Mouse (Mus musculus) E14TG2a.4 (cell line): ENCODE results near the gene Spats2l.

ENCODE experiments used
- CTCF ChIP-seq: conservative IDR thresholded peaks from 2 replicates; pipeline ENCODE4 v1.5.1; 2014; ENCODE audit warnings: low read length
- POU5F1 ChIP-seq: IDR thresholded peaks from 2 replicates; pipeline ENCODE4 v1.6.1; 2014; ENCODE audit warnings: low read length, borderline replicate concordance

DNA sequence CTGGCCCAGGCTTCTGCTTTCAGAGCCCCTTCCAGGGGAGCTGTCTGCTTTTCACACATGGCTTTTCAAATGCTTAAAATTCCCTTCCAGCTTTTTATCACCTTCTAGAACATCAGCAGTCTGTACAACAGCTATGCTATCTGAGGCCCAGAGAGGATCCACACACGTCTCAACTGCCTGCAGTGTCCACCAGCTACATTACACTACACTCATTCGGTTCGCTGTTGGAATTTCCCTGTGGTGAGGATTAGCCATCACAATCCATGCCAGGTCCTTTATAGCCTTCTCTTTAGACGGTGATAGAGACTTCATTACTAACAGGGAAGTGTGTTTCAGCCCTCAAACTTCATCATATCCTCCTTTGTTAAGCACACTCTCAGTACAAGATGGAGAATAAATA, 38.1 kb upstream of the Spats2l start:
- TF ChIP-seq CTCF (no peak), POU5F1 (no peak)
